Mouse (Mus musculus): ENCODE data around the gene Podxl. TPM values are rescaled to one million over a fixed set of nuclear protein-coding genes. Genes with fewer than 3 reads are reported as not detected.

The Podxl gene
- polyA plus RNA-seq, 2 experiments = 5.8 to 8.9 TPM

- Histone ChIP-seq H3K36me3 (ENCODE audit: control insufficient read depth, insufficient read depth, low read length) (peaks cover 54% of the 10 kb centered on the region), H3K4me1 (ENCODE audit: control insufficient read depth, insufficient read depth, low read length) (no peaks in the 10 kb centered on the region), H3K9me3 (ENCODE audit: control insufficient read depth, low read length) (no peaks in the 10 kb centered on the region), H3K4me3 (replicated peaks; ENCODE audit: low read length) (no peak overlapping the region), H3K4me2 (replicated peaks; ENCODE audit: low read depth, low read length, severe bottlenecking) (no peak overlapping the region), H3K9ac (ENCODE audit: low read depth, low read length, severe bottlenecking) (no peak overlapping the region), H3K27me3 (ENCODE audit: control insufficient read depth, insufficient read depth, low read length) (no peaks in the 10 kb centered on the region), H3K27ac (replicated peaks; ENCODE audit: low read depth, low read length) (no peak overlapping the region)
- no peak for DNase-seq (ENCODE audit: low spot score)
- TF ChIP-seq POLR2A (IDR thresholded peaks at IDR 0.05; ENCODE audit: borderline replicate concordance, extremely low read depth, insufficient read depth, insufficient read length) = no peak
- no peak for ATAC-seq (ENCODE audit: low FRiP score, low read depth)
Measured at GRCm38 (mm10) chr6:31500691-31501090, 63.1 kb downstream of the Podxl start.

GRCm38 (mm10) chr6:31500260-31500659, 63.5 kb downstream of the Podxl start:
- H3K27ac ChIP-seq (replicated peaks; ENCODE audit: low read depth, low read length) = no peak overlapping the region
- no peak overlapping the region for H3K4me3 ChIP-seq (replicated peaks; ENCODE audit: low read length)
- DNase-seq (ENCODE audit: low spot score) (no peak), ATAC-seq (ENCODE audit: low FRiP score, low read depth) (no peak)
- no peaks in the 10 kb centered on the region for H3K9me3 ChIP-seq (ENCODE audit: control insufficient read depth, low read length)
- peaks cover 57% of the 10 kb centered on the region for H3K36me3 ChIP-seq (ENCODE audit: control insufficient read depth, insufficient read depth, low read length)
- H3K9ac ChIP-seq (ENCODE audit: low read depth, low read length, severe bottlenecking) = no peak overlapping the region
- H3K4me1 ChIP-seq (ENCODE audit: control insufficient read depth, insufficient read depth, low read length) = no peaks in the 10 kb centered on the region
- WGBS = 95% methylated on average over 2 of the region's 2 CpGs
- no peak overlapping the region for H3K4me2 ChIP-seq (replicated peaks; ENCODE audit: low read depth, low read length, severe bottlenecking)
- no peaks in the 10 kb centered on the region for H3K27me3 ChIP-seq (ENCODE audit: control insufficient read depth, insufficient read depth, low read length)
- no peak for TF ChIP-seq POLR2A (IDR thresholded peaks at IDR 0.05; ENCODE audit: borderline replicate concordance, extremely low read depth, insufficient read depth, insufficient read length)

DNA sequence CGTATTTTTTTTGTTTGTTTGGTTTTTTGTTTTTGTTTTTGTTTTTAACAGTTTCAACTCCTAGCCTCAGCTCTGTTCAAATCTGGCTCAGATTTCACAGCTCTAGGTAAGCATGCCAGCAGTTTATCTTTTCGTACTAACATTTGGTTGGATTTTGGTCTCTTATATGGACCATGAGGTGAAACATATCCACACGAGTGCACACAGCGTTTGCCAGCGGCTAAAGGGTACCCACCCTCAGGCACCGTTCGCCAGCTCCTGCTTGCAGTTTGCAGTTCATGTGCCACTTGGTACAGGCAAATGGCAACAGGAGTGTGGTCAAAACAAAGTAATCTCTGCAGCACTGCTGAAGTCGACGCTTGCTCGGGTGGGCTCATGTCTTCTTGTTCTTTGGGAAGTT, 63.9 kb downstream of the Podxl start:
- no peak for DNase-seq (ENCODE audit: low spot score)
- no peaks in the 10 kb centered on the region for H3K9me3 ChIP-seq (ENCODE audit: control insufficient read depth, low read length)
- peaks cover 57% of the 10 kb centered on the region for H3K36me3 ChIP-seq (ENCODE audit: control insufficient read depth, insufficient read depth, low read length)
- H3K4me2 ChIP-seq (replicated peaks; ENCODE audit: low read depth, low read length, severe bottlenecking) = no peak overlapping the region
- no peak overlapping the region for H3K4me3 ChIP-seq (replicated peaks; ENCODE audit: low read length)
- H3K27me3 ChIP-seq (ENCODE audit: control insufficient read depth, insufficient read depth, low read length) = no peaks in the 10 kb centered on the region
- TF ChIP-seq POLR2A (IDR thresholded peaks at IDR 0.05; ENCODE audit: borderline replicate concordance, extremely low read depth, insufficient read depth, insufficient read length) = no peak
- no peak overlapping the region for H3K9ac ChIP-seq (ENCODE audit: low read depth, low read length, severe bottlenecking)
- 88% methylated on average over 10 of the region's 10 CpGs for WGBS
- H3K4me1 ChIP-seq (ENCODE audit: control insufficient read depth, insufficient read depth, low read length) = no peaks in the 10 kb centered on the region
- no peak for ATAC-seq (ENCODE audit: low FRiP score, low read depth)
- no peak overlapping the region for H3K27ac ChIP-seq (replicated peaks; ENCODE audit: low read depth, low read length)

GRCm38 (mm10) chr6:31496227-31496626, 67.6 kb downstream of the Podxl start:
- H3K4me1 ChIP-seq (ENCODE audit: control insufficient read depth, insufficient read depth, low read length) = no peaks in the 10 kb centered on the region
- no peak for DNase-seq (ENCODE audit: low spot score)
- no peaks in the 10 kb centered on the region for H3K9me3 ChIP-seq (ENCODE audit: control insufficient read depth, low read length)
- TF ChIP-seq POLR2A (IDR thresholded peaks at IDR 0.05; ENCODE audit: borderline replicate concordance, extremely low read depth, insufficient read depth, insufficient read length) = no peak
- H3K4me2 ChIP-seq (replicated peaks; ENCODE audit: low read depth, low read length, severe bottlenecking) = no peak overlapping the region
- H3K27ac ChIP-seq (replicated peaks; ENCODE audit: low read depth, low read length) = no peak overlapping the region
- H3K27me3 ChIP-seq (ENCODE audit: control insufficient read depth, insufficient read depth, low read length) = no peaks in the 10 kb centered on the region
- WGBS = 84% methylated on average over 2 of the region's 2 CpGs
- no peak overlapping the region for H3K4me3 ChIP-seq (replicated peaks; ENCODE audit: low read length)
- H3K36me3 ChIP-seq (ENCODE audit: control insufficient read depth, insufficient read depth, low read length) = peaks cover 49% of the 10 kb centered on the region
- ATAC-seq (ENCODE audit: low FRiP score, low read depth) = no peak
- no peak overlapping the region for H3K9ac ChIP-seq (ENCODE audit: low read depth, low read length, severe bottlenecking)

DNA sequence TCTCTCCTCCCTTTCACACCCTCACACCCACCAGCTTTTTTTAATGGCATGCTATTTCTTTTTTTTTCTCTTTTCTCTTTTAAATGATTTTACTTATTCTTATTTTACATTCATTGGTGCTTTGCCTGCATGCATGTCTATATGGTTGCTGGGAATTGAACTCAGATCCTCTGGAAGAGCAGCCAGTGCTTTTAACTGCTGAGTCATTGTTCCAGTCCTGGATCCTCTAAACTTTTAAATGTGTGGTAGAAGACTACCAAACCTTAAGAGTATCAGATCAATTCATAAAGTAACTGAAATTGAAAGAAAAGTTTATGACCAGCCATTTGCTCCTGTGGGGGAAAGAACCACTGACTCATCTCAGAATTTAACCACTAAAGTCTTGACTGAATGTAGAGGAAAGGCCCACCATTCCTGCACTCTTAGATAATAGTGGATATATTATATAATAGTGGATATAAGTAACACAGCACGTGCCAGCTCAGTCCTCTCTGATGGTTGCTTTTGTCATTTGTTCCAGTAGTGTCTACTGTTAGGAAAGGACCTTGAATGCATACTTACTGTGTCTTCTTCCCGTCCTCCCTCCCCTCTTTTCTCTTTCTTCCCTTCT, 68.6 kb downstream of the Podxl start:
- Histone ChIP-seq H3K27ac (replicated peaks; ENCODE audit: low read depth, low read length) (no peak overlapping the region), H3K4me1 (ENCODE audit: control insufficient read depth, insufficient read depth, low read length) (no peaks in the 10 kb centered on the region), H3K9me3 (ENCODE audit: control insufficient read depth, low read length) (no peaks in the 10 kb centered on the region), H3K27me3 (ENCODE audit: control insufficient read depth, insufficient read depth, low read length) (no peaks in the 10 kb centered on the region), H3K4me3 (replicated peaks; ENCODE audit: low read length) (no peak overlapping the region), H3K36me3 (ENCODE audit: control insufficient read depth, insufficient read depth, low read length) (peaks cover 47% of the 10 kb centered on the region), H3K9ac (ENCODE audit: low read depth, low read length, severe bottlenecking) (no peak overlapping the region), H3K4me2 (replicated peaks; ENCODE audit: low read depth, low read length, severe bottlenecking) (no peak overlapping the region)
- no peak for ATAC-seq (ENCODE audit: low FRiP score, low read depth)
- TF ChIP-seq POLR2A (IDR thresholded peaks at IDR 0.05; ENCODE audit: borderline replicate concordance, extremely low read depth, insufficient read depth, insufficient read length) = no peak
- 91% methylated on average over 2 of the region's 2 CpGs for WGBS
- DNase-seq (ENCODE audit: low spot score) = no peak

GRCm38 (mm10) chr6:31489950-31490349, 73.8 kb downstream of the Podxl start:
- no peak overlapping the region for H3K4me2 ChIP-seq (replicated peaks; ENCODE audit: low read depth, low read length, severe bottlenecking)
- H3K36me3 ChIP-seq (ENCODE audit: control insufficient read depth, insufficient read depth, low read length) = peaks cover 39% of the 10 kb centered on the region; the same call in 1 of the 2 replicates
- no peaks in the 10 kb centered on the region for H3K9me3 ChIP-seq (ENCODE audit: control insufficient read depth, low read length)
- ATAC-seq (ENCODE audit: low FRiP score, low read depth) (no peak), DNase-seq (ENCODE audit: low spot score) (no peak)
- no peak overlapping the region for H3K4me3 ChIP-seq (replicated peaks; ENCODE audit: low read length)
- H3K4me1 ChIP-seq (ENCODE audit: control insufficient read depth, insufficient read depth, low read length) = no peaks in the 10 kb centered on the region
- H3K27me3 ChIP-seq (ENCODE audit: control insufficient read depth, insufficient read depth, low read length) = no peaks in the 10 kb centered on the region
- WGBS = 92% methylated on average over 7 of the region's 7 CpGs
- TF ChIP-seq POLR2A (IDR thresholded peaks at IDR 0.05; ENCODE audit: borderline replicate concordance, extremely low read depth, insufficient read depth, insufficient read length) = no peak
- H3K9ac ChIP-seq (ENCODE audit: low read depth, low read length, severe bottlenecking) = no peak overlapping the region
- H3K27ac ChIP-seq (replicated peaks; ENCODE audit: low read depth, low read length) = no peak overlapping the region
